Mouse (Mus musculus): ENCODE measurements around the gene Cideb.

Cideb gene

GRCm38 (mm10) chr14:55721700-55722437 lies 36.4 kb downstream of the Cideb start, which contains the start of gene Rabggta:
TSS of gene Rabggta (minus strand) at chr14:55722263.
- peak; percentile 99 for DNase-seq

- DNase-seq = no peak
Observed at GRCm38 (mm10) chr14:55721076-55721475, 37.2 kb downstream of the Cideb start.

GRCm38 (mm10) chr14:55720666-55721065 lies 37.6 kb downstream of the Cideb start:
- no peak for DNase-seq

DNA sequence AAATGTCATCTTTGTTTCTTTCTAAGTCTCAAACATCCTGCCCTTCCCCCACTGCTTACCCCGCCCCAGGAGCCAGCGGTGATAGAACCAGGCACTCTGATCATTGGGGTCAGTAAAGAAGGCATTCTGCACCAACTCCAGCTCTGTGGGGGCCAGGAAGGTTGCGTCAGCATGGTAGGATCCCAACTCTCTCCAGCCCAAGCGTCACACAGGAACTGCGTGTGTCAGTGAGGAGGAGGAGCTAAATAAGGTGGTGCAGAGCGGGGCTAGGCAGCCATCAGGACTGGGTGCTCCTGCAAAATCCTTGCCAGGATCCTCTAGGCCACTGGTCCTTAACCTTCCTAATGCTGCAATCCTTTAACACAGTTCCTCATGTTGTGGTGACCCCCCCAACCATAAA lies 38.5 kb downstream of the Cideb start:
- DNase-seq = no peak

- DNase-seq = no peak
Observed at GRCm38 (mm10) chr14:55716884-55717283, 41.4 kb downstream of the Cideb start.

GRCm38 (mm10) chr14:55716271-55716670 lies 42.0 kb downstream of the Cideb start:
- DNase-seq = no peak

DNA sequence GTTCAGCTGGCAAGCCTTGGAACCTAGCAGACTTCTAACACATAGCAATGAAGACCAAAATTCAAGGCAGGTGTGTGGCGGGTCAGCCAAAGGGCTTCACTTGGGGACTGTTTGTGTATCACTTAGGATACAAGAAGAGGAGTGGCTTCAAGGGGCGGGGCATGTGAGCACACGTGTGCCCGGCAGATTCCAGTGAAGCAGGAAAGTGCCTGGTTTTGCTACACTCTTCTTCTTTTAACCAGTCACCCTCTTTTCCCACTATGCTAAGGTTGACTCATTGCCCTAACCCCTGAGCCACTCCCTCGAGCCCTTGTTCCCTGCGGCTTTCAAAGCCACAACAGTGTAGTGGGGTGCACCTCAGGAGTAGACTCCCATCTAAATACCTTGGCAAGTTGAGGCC lies 43.4 kb downstream of the Cideb start:
- no peak for DNase-seq

- DNase-seq = no peak
Observed at GRCm38 (mm10) chr14:55713729-55714122, 44.5 kb downstream of the Cideb start, which contains the start of gene Tgm1. TSS of gene Tgm1 (minus strand) at chr14:55713926.

DNA sequence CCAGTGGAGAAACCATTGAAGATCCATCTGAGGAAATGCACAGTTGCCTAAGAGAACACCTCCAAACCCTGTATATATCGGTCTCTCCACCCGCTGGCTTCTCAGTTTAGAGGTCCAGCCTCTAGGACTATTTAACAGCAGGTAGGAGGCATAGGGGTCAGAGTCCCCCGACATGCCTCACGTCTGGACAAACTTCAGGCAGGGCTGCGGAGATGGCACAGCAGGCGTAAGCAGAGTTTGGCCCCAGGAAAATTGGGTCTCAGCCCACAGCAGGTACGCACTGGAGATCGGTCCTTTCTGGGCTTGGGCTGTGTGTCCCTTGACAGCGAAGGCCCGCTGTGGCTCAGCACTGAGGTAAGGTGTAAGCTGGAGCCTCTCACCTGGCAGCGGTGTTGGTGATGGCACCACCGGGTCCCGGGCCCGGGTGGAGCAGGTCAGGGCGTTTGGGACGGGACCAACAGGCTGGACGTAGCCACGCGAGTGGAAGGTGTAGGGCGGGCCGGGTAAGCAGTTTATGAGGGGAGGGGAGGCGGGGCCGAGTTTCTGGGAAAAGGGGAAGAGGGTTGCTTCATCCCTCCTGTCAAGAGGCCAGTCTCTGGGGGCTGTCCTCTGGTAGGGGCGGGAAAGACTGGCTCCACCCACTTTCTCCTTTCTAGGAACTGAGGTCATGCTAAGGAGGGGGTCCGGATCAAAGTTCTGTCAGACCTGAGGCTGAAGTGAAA lies 45.1 kb downstream of the Cideb start:
- DNase-seq = no peak

GRCm38 (mm10) chr14:55711786-55712185 lies 46.5 kb downstream of the Cideb start:
- no peak for DNase-seq

- no peak for DNase-seq
Observed at GRCm38 (mm10) chr14:55709509-55709908, 48.7 kb downstream of the Cideb start.

- no peak for DNase-seq
Observed at GRCm38 (mm10) chr14:55707397-55707796, 50.9 kb downstream of the Cideb start.

GRCm38 (mm10) chr14:55706051-55706600 lies 52.1 kb downstream of the Cideb start:
- DNase-seq = no peak

All from thymus, postnatal 4 days (tissue).